Mouse (Mus musculus) B cell, adult 2 months (primary cell): ENCODE results near the gene Spdl1.
A peak's percentile ranks its signal among the peaks of the same experiment; 100 is the strongest.
"Not testable (repeated sequence)": the region's sequence is repeated elsewhere in the genome, so short reads cannot be mapped to it uniquely, and the experiment has no call there.

Experiments used
- DNase-seq, 2 experiments: peaks; one replicate each; pipeline ENCODE4 v3.0.0; 2022

The Spdl1 gene

GRCm38 (mm10) chr11:34833318-34834086, at the start of gene Spdl1:
Gene Spdl1, minus strand, starts transcription at chr11:34833641.
- peak; percentile 94 to 95 for DNase-seq

GRCm38 (mm10) chr11:34881528-34881927, 48.1 kb upstream of the Spdl1 start:
- no peak for DNase-seq

- DNase-seq, result no peak
Measured at GRCm38 (mm10) chr11:34879678-34880077, 46.2 kb upstream of the Spdl1 start.

GRCm38 (mm10) chr11:34873861-34874260, 40.4 kb upstream of the Spdl1 start:
- no peak for DNase-seq

GRCm38 (mm10) chr11:34872432-34872831, 39.0 kb upstream of the Spdl1 start:
- DNase-seq, result no peak

GRCm38 (mm10) chr11:34871991-34872390, 38.5 kb upstream of the Spdl1 start:
- DNase-seq, result no peak

- DNase-seq, result no peak
Measured at GRCm38 (mm10) chr11:34871456-34871855, 38.0 kb upstream of the Spdl1 start.

- DNase-seq, result no peak
Measured at GRCm38 (mm10) chr11:34868626-34869025, 35.2 kb upstream of the Spdl1 start.

GRCm38 (mm10) chr11:34865741-34866270, 32.4 kb upstream of the Spdl1 start:
- no peak for DNase-seq

- no peak for DNase-seq
Measured at GRCm38 (mm10) chr11:34865181-34865580, 31.7 kb upstream of the Spdl1 start.

- no peak for DNase-seq
Measured at GRCm38 (mm10) chr11:34856652-34857051, 23.2 kb upstream of the Spdl1 start.

- DNase-seq, result peak; percentile 43 to 51
Measured at GRCm38 (mm10) chr11:34846268-34846652, 12.8 kb upstream of the Spdl1 start.

GRCm38 (mm10) chr11:34845567-34846267, 12.3 kb upstream of the Spdl1 start:
- DNase-seq, result no peak

- peak; percentile 25 to 29 for DNase-seq
Measured at GRCm38 (mm10) chr11:34843517-34843916, 10.1 kb upstream of the Spdl1 start.

GRCm38 (mm10) chr11:34840283-34840682, 6.8 kb upstream of the Spdl1 start:
- DNase-seq, result no peak

- no peak for DNase-seq
Measured at GRCm38 (mm10) chr11:34839051-34839450, 5.6 kb upstream of the Spdl1 start.

- DNase-seq, result no peak
Measured at GRCm38 (mm10) chr11:34836272-34836671, 2.8 kb upstream of the Spdl1 start.

- DNase-seq, result no peak
Measured at GRCm38 (mm10) chr11:34832678-34833077, 763 bp downstream of the Spdl1 start.

- no peak for DNase-seq
Measured at GRCm38 (mm10) chr11:34827803-34828202, 5.6 kb downstream of the Spdl1 start.

GRCm38 (mm10) chr11:34826940-34827339, 6.5 kb downstream of the Spdl1 start:
- DNase-seq, result peak in 1 of 2 experiments; percentile 16

GRCm38 (mm10) chr11:34824791-34825190, 8.7 kb downstream of the Spdl1 start:
- DNase-seq, result no peak

- peak; percentile 23 to 34 for DNase-seq
Measured at GRCm38 (mm10) chr11:34814767-34815166, 18.7 kb downstream of the Spdl1 start.

GRCm38 (mm10) chr11:34814319-34814718, 19.1 kb downstream of the Spdl1 start:
- no peak for DNase-seq

- not testable (repeated sequence) for DNase-seq
Measured at GRCm38 (mm10) chr11:34805026-34805425, 28.4 kb downstream of the Spdl1 start.
